Mouse (Mus musculus): ENCODE results near the gene Vti1a. TPM values are rescaled to one million over a fixed set of nuclear protein-coding genes. Genes with fewer than 3 reads are reported as not detected.

Gene Vti1a
- total RNA-seq, 2 experiments from 2014 or later: 16.0 to 16.2 TPM

- no peak for DNase-seq
These were observed 273.1 kb downstream of the Vti1a start for GRCm38 (mm10) chr19:55588948-55589896.

- DNase-seq: no peak
These were observed 277.0 kb downstream of the Vti1a start for GRCm38 (mm10) chr19:55592876-55593691.

- DNase-seq: no peak
These were observed 277.8 kb downstream of the Vti1a start for GRCm38 (mm10) chr19:55593729-55594444.

- DNase-seq: no peak
These were observed 278.4 kb downstream of the Vti1a start for GRCm38 (mm10) chr19:55594451-55594850.

- no peak for DNase-seq
These were observed 280.0 kb downstream of the Vti1a start for GRCm38 (mm10) chr19:55595945-55596649.

- no peak for DNase-seq
These were observed 280.7 kb downstream of the Vti1a start for GRCm38 (mm10) chr19:55596804-55597203.

- no peak for DNase-seq
These were observed 281.2 kb downstream of the Vti1a start for GRCm38 (mm10) chr19:55597296-55597695.

GRCm38 (mm10) chr19:55597951-55598350 is 281.9 kb downstream of the Vti1a start:
- no peak for DNase-seq

- no peak for DNase-seq
These were observed 283.0 kb downstream of the Vti1a start for GRCm38 (mm10) chr19:55599124-55599523.

- DNase-seq: no peak
These were observed 291.6 kb downstream of the Vti1a start for GRCm38 (mm10) chr19:55607725-55608124.

GRCm38 (mm10) chr19:55608858-55609375 is 292.8 kb downstream of the Vti1a start:
- no peak for DNase-seq

- DNase-seq: no peak
These were observed 293.7 kb downstream of the Vti1a start for GRCm38 (mm10) chr19:55609806-55610205.

GRCm38 (mm10) chr19:55615743-55616142 is 299.6 kb downstream of the Vti1a start:
- no peak for DNase-seq

- DNase-seq: no peak
These were observed 300.2 kb downstream of the Vti1a start for GRCm38 (mm10) chr19:55616276-55616675.

- DNase-seq: no peak
These were observed 300.8 kb downstream of the Vti1a start for GRCm38 (mm10) chr19:55616937-55617336.

GRCm38 (mm10) chr19:55618546-55618945 is 302.5 kb downstream of the Vti1a start:
- DNase-seq: no peak

GRCm38 (mm10) chr19:55620411-55621008 is 304.4 kb downstream of the Vti1a start:
- DNase-seq: no peak

- DNase-seq: peak; percentile 52
These were observed 305.0 kb downstream of the Vti1a start for GRCm38 (mm10) chr19:55621011-55621625.

- DNase-seq: no peak
These were observed 306.7 kb downstream of the Vti1a start for GRCm38 (mm10) chr19:55622821-55623220.

GRCm38 (mm10) chr19:55623605-55624004 is 307.5 kb downstream of the Vti1a start:
- DNase-seq: no peak
